Mouse (Mus musculus) heart, embryonic 13.5 days (tissue): ENCODE measurements around the gene Tbpl2. TPM values are rescaled to one million over a fixed set of nuclear protein-coding genes. Genes with fewer than 3 reads are reported as not detected.

Experiments
- ATAC-seq: fragments of 200-750 bp; cut with Nextera tagmentation; 2 replicates; pipeline ENCODE4 v1.8.0; 2017; ENCODE audit warnings: moderate TSS enrichment; ENCODE audit not compliant: insufficient number of reproducible peaks, low FRiP score, low TSS enrichment; ENCODE audit errors: extremely low read depth
- H3K27ac ChIP-seq: fragments of 300-500 bp; sonication (generic); replicated peaks from 2 replicates; pipeline ENCODE4 v1.5.1; 2015; ENCODE audit warnings: moderate library complexity, mild to moderate bottlenecking, inconsistent platforms
- H3K27me3 ChIP-seq: fragments of 300-500 bp; sonication (generic); replicated peaks from 2 replicates; pipeline ENCODE4 v1.6.1; 2015; ENCODE audit warnings: mild to moderate bottlenecking, inconsistent platforms
- H3K36me3 ChIP-seq: fragments of 300-500 bp; sonication (generic); 2 replicates; pipeline ENCODE4 v1.6.1; 2015; ENCODE audit warnings: mild to moderate bottlenecking, inconsistent platforms
- H3K4me1 ChIP-seq: fragments of 300-500 bp; sonication (generic); 2 replicates; pipeline ENCODE4 v1.6.1; 2015; ENCODE audit warnings: inconsistent platforms
- H3K4me2 ChIP-seq: fragments of 300-500 bp; sonication (generic); 2 replicates; pipeline ENCODE4 v1.6.1; 2015; ENCODE audit warnings: inconsistent platforms, mild to moderate bottlenecking, moderate library complexity
- H3K4me3 ChIP-seq: fragments of 300-500 bp; sonication (generic); 2 replicates; pipeline ENCODE4 v1.5.1; 2015; ENCODE audit warnings: moderate library complexity, mild to moderate bottlenecking, inconsistent platforms
- H3K9ac ChIP-seq: fragments of 300-500 bp; sonication (generic); 2 replicates; pipeline ENCODE4 v1.6.1; 2015; ENCODE audit warnings: inconsistent platforms, mild to moderate bottlenecking, moderate library complexity
- H3K9me3 ChIP-seq: fragments of 300-500 bp; sonication (generic); 2 replicates; pipeline ENCODE4 v1.6.1; 2016; ENCODE audit warnings: inconsistent platforms
- WGBS: fragments of 180-500 bp; shearing (Covaris S2); methylation state at CpG from one replicate; pipeline ENCODE4 v1.1.7; 2015; ENCODE audit warnings: mixed read lengths; 5-methylcytosine and 5-hydroxymethylcytosine counted together
- polyA plus RNA-seq: library from polyadenylated mRNA; unstranded; fragments of >200 nt; fragmentation: Nextera tagmentation; extraction: Ambion mirVana; gene quantifications from 2 replicates; pipeline ENCODE4 v1.2.1, GENCODE M21; 2015

The Tbpl2 gene
- not detected in 2 replicates for polyA plus RNA-seq

DNA sequence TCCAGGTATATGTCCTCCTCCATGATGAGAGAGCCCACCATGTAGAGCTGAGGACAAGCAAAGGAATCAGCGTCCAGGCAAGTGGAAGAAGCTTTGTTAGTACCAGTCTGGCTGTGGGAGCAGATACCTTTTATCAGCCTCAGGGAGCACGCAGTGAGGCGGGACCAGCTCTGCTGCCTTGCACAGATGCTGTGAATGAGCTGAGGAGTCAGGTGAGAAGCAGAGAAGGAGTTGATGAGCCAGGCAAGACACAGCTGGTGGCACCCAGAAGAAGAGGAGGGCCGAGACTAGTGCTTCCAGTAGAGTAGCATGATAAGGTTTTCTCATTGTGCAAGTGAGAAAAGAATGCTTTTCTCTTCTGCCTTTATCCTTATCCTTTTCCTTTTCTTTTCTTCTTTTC lies at the start of gene Tbpl2:
TSS of gene Tbpl2 (minus strand) at position 101 of the 400 bp plus-strand sequence.
- H3K4me1 ChIP-seq: no peaks in the 10 kb centered on the region
- H3K27ac ChIP-seq: no peak within 1 kb of the TSS
- WGBS: 57% methylated on average over 4 of the region's 4 CpGs
- H3K9me3 ChIP-seq: no peaks in the 10 kb centered on the region
- no peaks in the 10 kb centered on the region for H3K36me3 ChIP-seq
- no peaks in the 10 kb centered on the region for H3K27me3 ChIP-seq
- H3K4me2 ChIP-seq: no peak within 1 kb of the TSS
- H3K4me3 ChIP-seq: no peak within 1 kb of the TSS
- H3K9ac ChIP-seq: no peak within 1 kb of the TSS
- no peak for ATAC-seq

DNA sequence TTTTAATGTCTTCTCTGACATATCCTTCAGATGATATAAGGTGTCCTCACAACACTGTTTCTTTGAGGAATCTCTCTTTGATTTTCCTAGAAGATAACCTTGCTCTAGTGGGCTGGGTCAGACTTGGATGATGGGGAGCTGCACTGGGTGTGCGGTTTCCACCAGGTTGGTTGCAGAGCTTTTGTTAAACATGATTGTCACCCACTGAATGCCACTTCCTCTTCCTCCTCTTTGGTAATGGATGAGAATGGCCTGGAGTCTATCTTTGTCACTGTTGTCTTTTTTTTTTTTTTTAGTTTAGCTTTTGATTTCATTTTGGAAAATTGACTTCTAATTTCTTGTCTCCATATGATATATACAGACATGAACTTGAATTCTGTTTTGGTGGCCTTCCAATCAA lies 38.0 kb upstream of the Tbpl2 start:
- Histone ChIP-seq H3K9me3 (no peaks in the 10 kb centered on the region; the same call in 1 of the 2 replicates), H3K36me3 (no peaks in the 10 kb centered on the region), H3K9ac (no peak overlapping the region), H3K4me1 (no peaks in the 10 kb centered on the region), H3K27ac (no peak overlapping the region), H3K4me3 (no peak overlapping the region), H3K4me2 (no peak overlapping the region), H3K27me3 (no peaks in the 10 kb centered on the region)
- WGBS: 84% methylated on average over 1 of the region's 1 CpGs
- no peak for ATAC-seq

DNA sequence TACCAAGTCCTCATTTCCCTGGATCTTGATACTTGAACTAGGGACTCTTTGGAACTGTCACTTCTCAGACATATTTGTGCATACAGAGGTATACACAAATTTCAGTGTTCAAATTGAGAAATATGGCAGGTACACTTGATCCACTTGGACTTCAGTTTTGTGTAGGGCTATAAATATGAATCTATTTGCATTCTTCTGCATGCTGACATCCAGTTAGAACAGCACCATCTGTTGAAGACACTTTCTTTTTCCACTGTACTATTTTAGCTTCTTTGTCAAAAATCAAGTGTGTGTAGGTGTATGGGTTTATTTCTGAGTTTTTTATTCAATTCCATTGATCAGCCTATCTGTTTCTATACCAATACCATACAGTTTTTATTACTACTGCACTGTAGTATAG lies 12.7 kb upstream of the Tbpl2 start:
- no peaks in the 10 kb centered on the region for H3K9me3 ChIP-seq
- no peak overlapping the region for H3K4me3 ChIP-seq
- H3K27me3 ChIP-seq: no peaks in the 10 kb centered on the region
- H3K27ac ChIP-seq: no peak overlapping the region
- no peak for ATAC-seq
- H3K9ac ChIP-seq: no peak overlapping the region
- no peak overlapping the region for H3K4me2 ChIP-seq
- H3K36me3 ChIP-seq: no peaks in the 10 kb centered on the region
- no peaks in the 10 kb centered on the region for H3K4me1 ChIP-seq

DNA sequence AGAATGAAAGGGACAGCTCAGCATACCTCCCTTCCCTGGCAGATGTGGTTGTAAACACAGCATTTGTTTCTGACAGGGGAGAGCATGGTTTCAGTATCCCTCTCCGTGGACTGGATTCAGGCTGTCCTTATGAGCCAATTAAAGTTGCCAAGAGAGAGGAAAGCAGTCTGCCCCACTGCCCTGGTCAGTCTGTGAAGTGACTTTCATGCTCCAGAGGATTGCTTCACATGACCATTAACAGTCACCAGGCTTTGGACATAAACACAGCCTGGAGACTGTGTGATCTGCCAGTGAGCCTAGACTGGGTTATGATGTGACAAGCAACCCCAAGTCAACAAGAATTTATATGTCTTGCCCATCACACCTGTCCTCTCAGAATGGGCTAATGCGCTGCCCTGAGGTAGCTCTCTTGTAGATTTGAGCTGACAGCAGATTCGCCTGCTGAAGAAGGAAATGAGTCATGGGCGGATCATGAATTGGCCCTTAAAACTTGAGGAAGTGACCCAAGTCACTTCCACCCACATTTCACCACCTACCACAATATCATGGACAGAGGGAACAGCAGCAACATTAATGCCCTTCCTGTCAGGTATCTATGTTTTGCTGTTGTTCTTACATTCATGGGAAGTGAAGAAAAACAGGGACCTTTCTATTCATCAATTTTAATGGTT lies 7.4 kb upstream of the Tbpl2 start:
- Histone ChIP-seq H3K27me3 (no peaks in the 10 kb centered on the region), H3K9ac (no peak overlapping the region), H3K9me3 (no peaks in the 10 kb centered on the region), H3K4me1 (no peaks in the 10 kb centered on the region), H3K4me3 (no peak overlapping the region), H3K4me2 (no peak overlapping the region), H3K27ac (no peak overlapping the region), H3K36me3 (no peaks in the 10 kb centered on the region)
- WGBS: 64% methylated on average over 4 of the region's 4 CpGs
- ATAC-seq: no peak

DNA sequence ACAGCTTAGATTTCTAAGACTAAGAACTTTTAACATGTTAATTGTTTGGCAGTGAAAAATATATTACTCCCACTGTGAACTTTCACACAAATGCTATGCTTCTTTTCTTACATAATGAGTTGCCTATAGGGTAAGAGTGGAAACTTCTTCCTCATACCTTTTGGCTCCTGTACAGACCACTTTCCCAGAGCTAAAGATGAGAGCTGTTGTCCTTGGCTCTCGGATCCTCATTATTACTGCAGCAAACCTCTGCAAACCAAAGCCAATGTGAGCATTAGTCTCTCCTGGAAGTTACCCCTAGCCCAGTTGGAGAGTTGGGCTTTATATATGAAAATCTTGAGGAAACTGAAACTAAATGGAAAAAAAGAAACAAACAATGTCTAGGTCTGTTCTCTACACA lies 5.5 kb downstream of the Tbpl2 start:
- no peaks in the 10 kb centered on the region for H3K27me3 ChIP-seq
- H3K4me3 ChIP-seq: no peak overlapping the region
- ATAC-seq: no peak
- H3K4me1 ChIP-seq: no peaks in the 10 kb centered on the region
- no peaks in the 10 kb centered on the region for H3K36me3 ChIP-seq
- 46% methylated on average over 1 of the region's 1 CpGs for WGBS
- no peaks in the 10 kb centered on the region for H3K9me3 ChIP-seq
- H3K27ac ChIP-seq: no peak overlapping the region
- H3K9ac ChIP-seq: no peak overlapping the region
- no peak overlapping the region for H3K4me2 ChIP-seq

DNA sequence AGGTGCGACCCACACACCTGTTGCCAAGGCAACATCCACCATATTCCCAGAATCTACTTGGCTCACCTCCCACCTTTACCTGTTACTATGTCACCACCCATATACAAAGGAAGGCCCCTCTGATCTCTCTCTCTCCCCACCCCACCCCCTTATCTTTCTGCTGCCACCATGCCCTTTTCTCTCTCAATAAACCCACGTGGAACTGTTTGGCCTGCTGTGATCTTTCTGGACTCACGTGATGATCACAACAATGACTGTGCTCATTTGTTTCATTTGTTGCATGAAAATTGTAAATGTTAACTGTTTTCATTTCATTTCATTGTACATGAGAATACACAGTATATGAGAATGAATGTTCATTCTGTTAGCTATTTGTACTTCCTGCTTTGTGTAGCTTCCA lies 45.9 kb downstream of the Tbpl2 start:
- Histone ChIP-seq H3K27ac (no peak overlapping the region), H3K27me3 (no peaks in the 10 kb centered on the region), H3K4me1 (peaks cover 3% of the 10 kb centered on the region; the same call in 1 of the 2 replicates), H3K9ac (no peak overlapping the region), H3K9me3 (no peaks in the 10 kb centered on the region), H3K4me3 (no peak overlapping the region), H3K4me2 (no peak overlapping the region), H3K36me3 (no peaks in the 10 kb centered on the region)
- no peak for ATAC-seq
- 71% methylated on average over 3 of the region's 3 CpGs for WGBS

DNA sequence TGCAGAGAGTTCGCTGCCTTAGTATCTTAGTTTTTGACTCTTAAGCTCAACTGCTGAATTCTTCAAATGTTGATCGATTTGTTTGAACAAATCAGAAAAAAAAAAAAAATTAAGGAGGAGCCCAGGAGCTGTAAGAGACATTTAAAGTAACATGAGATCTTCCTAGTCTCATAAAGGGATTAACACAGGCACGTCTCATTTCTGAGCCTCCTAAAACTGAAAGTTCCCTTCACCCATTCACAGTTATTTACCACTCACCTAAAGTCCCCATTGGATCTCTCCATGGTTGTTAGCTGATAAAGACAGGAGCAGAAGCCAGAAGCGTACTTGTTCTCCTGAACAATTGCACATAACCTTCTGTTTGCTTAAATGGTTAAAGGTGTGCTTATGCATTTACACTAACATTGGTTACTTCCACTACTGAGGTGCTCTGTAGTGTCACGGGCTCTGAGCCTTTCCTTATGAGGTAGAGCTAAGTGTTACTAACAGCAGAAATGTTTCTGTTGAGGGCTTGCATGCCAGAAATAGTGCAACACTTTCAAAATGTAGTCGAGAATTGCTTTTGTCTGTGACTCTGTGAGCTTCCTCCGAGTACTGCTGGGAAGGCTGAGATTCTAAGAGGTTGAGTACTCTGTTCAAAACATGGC lies 46.9 kb downstream of the Tbpl2 start, which contains the start of gene Hnmt:
TSS of gene Hnmt (minus strand) at position 51 of the 647 bp plus-strand sequence.
- WGBS: 40% methylated on average over 7 of the region's 7 CpGs
- H3K9me3 ChIP-seq: no peaks in the 10 kb centered on the region
- H3K36me3 ChIP-seq: no peaks in the 10 kb centered on the region
- peak within 1 kb of the TSS; percentile 71 for H3K4me2 ChIP-seq
- H3K27me3 ChIP-seq: no peaks in the 10 kb centered on the region
- H3K4me3 ChIP-seq: peak within 1 kb of the TSS; percentile 53
- H3K27ac ChIP-seq: peak within 1 kb of the TSS; percentile 45; the same call in 1 of the 2 replicates
- ATAC-seq: no peak
- peak within 1 kb of the TSS; percentile 73 for H3K9ac ChIP-seq
- H3K4me1 ChIP-seq: peaks cover 3% of the 10 kb centered on the region; the same call in 1 of the 2 replicates

DNA sequence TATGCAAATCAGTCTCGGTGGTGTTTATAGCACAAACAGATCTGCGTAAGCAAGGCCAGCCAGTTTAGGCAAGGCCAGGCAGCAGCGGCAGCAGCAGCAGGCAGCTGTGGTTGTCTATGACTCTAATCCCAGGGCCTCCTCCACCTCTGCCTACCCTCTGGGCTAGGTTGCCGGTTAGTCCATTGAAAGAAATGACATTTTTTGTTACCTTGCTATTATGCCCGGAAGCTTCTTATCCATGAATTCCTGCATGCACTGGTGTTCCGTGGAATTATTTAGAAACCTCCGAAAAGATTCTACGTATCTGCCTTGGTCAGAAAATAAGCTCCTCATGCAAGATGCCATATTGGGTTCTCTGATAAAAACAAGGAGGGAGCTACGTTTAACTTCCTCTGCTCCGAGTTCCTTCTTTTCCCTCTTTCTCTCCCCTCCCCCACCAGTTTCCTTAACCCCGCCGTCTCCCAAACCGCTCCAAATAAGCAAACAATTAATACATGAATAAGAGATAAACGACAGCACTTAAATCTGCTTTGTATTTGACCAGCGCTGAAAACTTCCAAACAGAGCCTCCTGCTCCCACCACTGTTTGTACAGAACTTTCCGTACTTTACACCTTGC lies 47.8 kb downstream of the Tbpl2 start:
- peak overlapping the region; percentile 71 for H3K4me2 ChIP-seq
- no peaks in the 10 kb centered on the region for H3K27me3 ChIP-seq
- H3K9me3 ChIP-seq: no peaks in the 10 kb centered on the region
- WGBS: 14% methylated on average over 16 of the region's 16 CpGs
- H3K4me1 ChIP-seq: peaks cover 3% of the 10 kb centered on the region; the same call in 1 of the 2 replicates
- no peak for ATAC-seq
- H3K4me3 ChIP-seq: peak overlapping the region; percentile 53
- H3K36me3 ChIP-seq: no peaks in the 10 kb centered on the region
- peak overlapping the region; percentile 73 for H3K9ac ChIP-seq
- H3K27ac ChIP-seq: peak overlapping the region; percentile 45; the same call in 1 of the 2 replicates

DNA sequence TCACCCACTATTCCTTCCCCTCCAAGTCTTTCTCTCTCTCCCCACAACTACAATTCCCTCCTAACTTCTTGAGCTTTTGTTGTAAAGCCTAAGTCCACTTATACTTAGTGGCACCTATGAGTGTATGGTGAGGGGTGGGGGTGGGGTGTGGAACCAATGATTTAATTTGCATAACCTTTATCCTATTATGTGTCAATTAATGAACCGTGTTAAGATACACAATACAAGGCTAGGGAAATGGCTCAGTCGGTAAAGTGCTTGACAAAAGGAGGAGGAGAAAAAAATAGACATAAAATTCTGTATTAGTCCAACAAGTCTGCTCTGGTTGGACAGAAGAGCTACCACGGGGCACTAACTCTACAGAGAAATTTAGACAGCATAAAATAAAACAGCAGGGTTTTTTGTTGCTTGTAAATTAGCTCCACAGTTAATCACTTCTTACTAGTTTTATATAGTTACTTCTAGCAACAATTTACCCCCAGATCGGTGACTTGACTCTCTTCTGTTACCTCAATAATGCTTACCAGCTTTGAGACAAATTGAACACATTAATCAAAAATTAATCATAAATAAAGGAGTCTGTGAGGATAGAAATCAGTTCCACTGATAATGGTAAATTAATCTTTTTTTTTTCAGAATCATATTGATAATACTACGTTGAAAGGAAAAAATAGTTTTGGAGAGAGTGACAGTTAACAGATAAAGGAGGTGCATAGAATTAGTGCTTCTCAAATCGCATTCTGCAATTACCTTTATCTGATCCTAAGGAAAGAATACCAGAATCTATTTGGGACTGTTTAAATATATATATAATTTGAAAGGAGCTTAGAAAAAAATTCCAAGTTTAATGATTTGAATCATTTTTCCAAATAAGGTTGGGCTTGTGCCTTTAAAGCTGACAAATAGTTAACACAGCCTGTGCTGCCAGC lies 48.6 kb downstream of the Tbpl2 start:
- H3K4me2 ChIP-seq: peak overlapping the region; percentile 71
- no peak for ATAC-seq
- no peaks in the 10 kb centered on the region for H3K36me3 ChIP-seq
- H3K27me3 ChIP-seq: no peaks in the 10 kb centered on the region
- peak overlapping the region; percentile 73 for H3K9ac ChIP-seq
- H3K4me3 ChIP-seq: peak overlapping the region; percentile 53
- peaks cover 3% of the 10 kb centered on the region; the same call in 1 of the 2 replicates for H3K4me1 ChIP-seq
- H3K27ac ChIP-seq: no peak overlapping the region
- 57% methylated on average over 6 of the region's 6 CpGs for WGBS
- no peaks in the 10 kb centered on the region for H3K9me3 ChIP-seq

DNA sequence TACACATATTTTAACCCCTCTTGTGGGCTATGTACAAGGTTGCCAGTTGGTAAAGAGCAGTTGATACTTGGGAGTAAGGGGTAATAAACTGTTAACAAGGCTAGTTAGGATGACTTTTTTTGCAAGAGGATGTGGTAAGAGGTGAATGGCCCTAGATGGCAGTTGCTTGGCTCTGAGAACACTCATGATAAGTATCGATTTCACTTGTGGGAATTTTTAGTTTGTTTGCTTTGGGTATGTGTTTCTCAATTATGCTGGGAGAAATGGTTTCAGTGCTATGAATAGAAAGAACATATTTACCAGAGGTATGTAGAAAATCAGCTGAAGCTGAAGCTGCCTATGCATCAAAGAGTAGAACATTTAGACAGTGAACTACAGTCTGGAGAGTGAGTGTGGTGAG lies 53.5 kb downstream of the Tbpl2 start:
- no peak overlapping the region for H3K4me3 ChIP-seq
- no peaks in the 10 kb centered on the region for H3K36me3 ChIP-seq
- H3K9ac ChIP-seq: no peak overlapping the region
- no peaks in the 10 kb centered on the region for H3K4me1 ChIP-seq
- ATAC-seq: no peak
- no peak overlapping the region for H3K4me2 ChIP-seq
- no peaks in the 10 kb centered on the region for H3K9me3 ChIP-seq
- 79% methylated on average over 1 of the region's 1 CpGs for WGBS
- H3K27ac ChIP-seq: no peak overlapping the region
- no peaks in the 10 kb centered on the region for H3K27me3 ChIP-seq

DNA sequence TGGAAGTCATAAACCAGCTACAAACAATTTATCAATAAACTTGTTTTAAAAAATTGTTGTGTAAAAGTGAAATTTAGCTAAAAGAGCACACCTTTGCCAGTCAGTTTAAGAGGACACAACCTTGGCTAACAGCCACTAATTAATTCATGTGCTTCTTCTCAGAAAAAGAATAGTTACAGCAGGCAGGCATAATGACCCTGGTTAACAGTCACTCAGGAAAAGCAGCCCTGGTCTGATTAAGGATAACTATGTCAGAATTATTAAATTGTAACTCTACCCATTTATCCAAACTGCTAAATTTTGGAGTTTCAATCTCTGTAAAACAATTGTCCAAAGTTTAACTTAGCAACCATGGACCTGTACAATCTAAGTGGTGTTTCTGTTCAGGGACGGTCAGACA lies 55.9 kb downstream of the Tbpl2 start:
- Histone ChIP-seq H3K27me3 (no peaks in the 10 kb centered on the region), H3K27ac (no peak overlapping the region), H3K4me3 (no peak overlapping the region), H3K4me1 (no peaks in the 10 kb centered on the region), H3K36me3 (no peaks in the 10 kb centered on the region), H3K9ac (no peak overlapping the region), H3K9me3 (no peaks in the 10 kb centered on the region), H3K4me2 (no peak overlapping the region)
- WGBS: 84% methylated on average over 1 of the region's 1 CpGs
- no peak for ATAC-seq
